In the genomic region with DNA sequence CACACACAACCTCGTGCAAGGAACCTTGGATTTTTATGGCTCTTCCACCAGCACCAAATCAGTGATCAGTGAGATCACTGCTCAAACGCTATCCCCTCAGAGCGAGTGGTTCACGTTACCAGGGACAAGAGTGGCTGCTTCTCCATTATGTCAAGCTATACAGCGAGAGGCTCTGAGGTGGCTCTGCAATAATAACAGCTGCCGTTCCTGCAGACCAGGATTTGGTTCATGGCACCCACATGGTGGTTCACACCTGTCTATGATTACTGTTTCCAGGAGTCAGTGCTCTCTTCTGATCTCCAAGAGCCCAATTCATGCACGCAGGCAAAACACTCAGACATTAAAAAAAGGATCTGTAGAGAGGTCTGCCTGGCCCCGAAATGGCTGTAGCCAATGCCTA, we compare ENCODE assay signal across 36 mouse cellular contexts. TPM values are rescaled to one million over a fixed set of nuclear protein-coding genes. Genes with fewer than 3 reads are reported as not detected.
"Had no signal": no experiment of that assay in that cellular context is flagged by ENCODE, and none has a peak within 500 bp of the region (broad histone marks: within the 10 kb centered on the region; RNA-seq: fewer than 3 reads in every experiment).

No protein-coding gene starts in this region.

- H3K4me3 ChIP-seq: limb, embryonic 10.5 days; limb, embryonic 12.5 days; limb, embryonic 13.5 days; limb, embryonic 15.5 days; liver, embryonic 12.5 days; liver, embryonic 13.5 days; liver, embryonic 15.5 days; lung, embryonic 15.5 days; megakaryocyte, embryonic 14.5 days; midbrain, embryonic 10.5 days; midbrain, embryonic 12.5 days; midbrain, embryonic 13.5 days; midbrain, embryonic 15.5 days; neural tube, embryonic 12.5 days had no signal

- H3K36me3 ChIP-seq: limb, embryonic 12.5 days; limb, embryonic 13.5 days; limb, embryonic 15.5 days; liver, embryonic 13.5 days; liver, embryonic 15.5 days; lung, embryonic 15.5 days; midbrain, embryonic 12.5 days; midbrain, embryonic 13.5 days; midbrain, embryonic 15.5 days; neural tube, embryonic 12.5 days had no signal

- H3K27ac ChIP-seq: limb, embryonic 10.5 days; limb, embryonic 12.5 days; limb, embryonic 13.5 days; limb, embryonic 15.5 days; liver, embryonic 12.5 days; liver, embryonic 13.5 days; liver, embryonic 14.5 days; liver, embryonic 15.5 days; lung, embryonic 15.5 days; macrophage; midbrain, embryonic 10.5 days; midbrain, embryonic 12.5 days; midbrain, embryonic 13.5 days; midbrain, embryonic 15.5 days; neural tube, embryonic 12.5 days had no signal

- H3K9me3 ChIP-seq: limb, embryonic 10.5 days; limb, embryonic 12.5 days; limb, embryonic 13.5 days; limb, embryonic 15.5 days; liver, embryonic 12.5 days; liver, embryonic 13.5 days; liver, embryonic 15.5 days; lung, embryonic 15.5 days; megakaryocyte, embryonic 14.5 days; midbrain, embryonic 10.5 days; midbrain, embryonic 12.5 days; midbrain, embryonic 13.5 days; midbrain, embryonic 15.5 days; neural tube, embryonic 12.5 days had no signal

- H3K27me3 ChIP-seq: limb, embryonic 12.5 days; limb, embryonic 13.5 days; limb, embryonic 15.5 days; liver, embryonic 13.5 days; lung, embryonic 15.5 days; midbrain, embryonic 12.5 days; midbrain, embryonic 13.5 days; midbrain, embryonic 15.5 days; neural tube, embryonic 12.5 days had no signal

- ATAC-seq: liver, embryonic 12.5 days; liver, postnatal 0 days; lung, postnatal 0 days had no signal

- DNase-seq: left cerebral cortex, postnatal 4 days; liver; liver, embryonic 13.5 days; liver, postnatal 0 days; lung, adult 18-20 months; lung, adult 2 months; lung, embryonic 14.5 days; lung, postnatal 10 days; lung, postnatal 14 days; lung, postnatal 36 days; lung, postnatal 4 days; midbrain, embryonic 14.5 days had no signal

- H3K4me2 ChIP-seq: limb, embryonic 12.5 days; limb, embryonic 13.5 days; limb, embryonic 15.5 days; liver, embryonic 11.5 days; liver, embryonic 13.5 days; liver, embryonic 15.5 days; lung, embryonic 14.5 days; lung, embryonic 15.5 days; midbrain, embryonic 11.5 days; midbrain, embryonic 12.5 days; midbrain, embryonic 13.5 days; midbrain, embryonic 15.5 days; neural tube, embryonic 12.5 days had no signal

- H3K9ac ChIP-seq: limb, embryonic 12.5 days; limb, embryonic 13.5 days; limb, embryonic 15.5 days; liver, embryonic 12.5 days; liver, embryonic 13.5 days; liver, embryonic 14.5 days; liver, embryonic 15.5 days; liver, postnatal 0 days; lung, embryonic 14.5 days; lung, embryonic 15.5 days; midbrain, embryonic 12.5 days; midbrain, embryonic 13.5 days; midbrain, embryonic 15.5 days; neural tube, embryonic 12.5 days had no signal

RNA-seq across cellular contexts. Expression of a gene that starts 12.0 kb away (rescaled TPM):
- polyA plus RNA-seq: limb, embryonic 11.5 days; limb, embryonic 15.5 days; liver, adult 2 months; liver, embryonic 12.5 days; liver, embryonic 13.5 days; liver, embryonic 14.5 days; liver, embryonic 16.5 days; liver, postnatal 0 days; lung, adult 2 months; lung, embryonic 14.5 days; lung, embryonic 16.5 days; macrophage; midbrain, embryonic 14.5 days; myocyte; neural tube, embryonic 11.5 days had no signal
